27 mouse cellular contexts compared by ENCODE assay signal in genomic region chr13:14802391-14802790, GRCm38 (mm10).
A peak's percentile ranks its signal among the peaks of the same experiment; 100 is the strongest.
DNase-seq lines count a peak whose midpoint lies in the region; ATAC-seq and TF ChIP-seq lines count a peak whose summit lies in the region.
"Had no signal": no experiment of that assay in that cellular context is flagged by ENCODE, and none has a peak within 500 bp of the region (broad histone marks: within the 10 kb centered on the region; RNA-seq: fewer than 3 reads in every experiment).

No protein-coding gene starts in this region.

- no peak overlapping the region for H3K4me3 ChIP-seq in midbrain, postnatal 0 days (ENCODE audit: low read depth, low read length)
- no peak overlapping the region for H3K4me3 ChIP-seq in midbrain, embryonic 16.5 days (ENCODE audit: low read depth, low read length)
- H3K4me3 ChIP-seq: embryonic facial prominence, embryonic 10.5 days; embryonic facial prominence, embryonic 13.5 days; erythroblast, embryonic 14.5 days; forebrain, embryonic 12.5 days; heart, adult 2 months had no signal

- 0 out of 2 replicates have a peak, but pooled peaks have one; percentile 41 for ATAC-seq in midbrain, postnatal 0 days (ENCODE audit: low FRiP score)
- no peak for ATAC-seq in midbrain, embryonic 16.5 days
- ATAC-seq: forebrain, embryonic 16.5 days; hindbrain, postnatal 0 days; inflammation-experienced regulatory T-cells, adult 6 months; intestine, embryonic 16.5 days had no signal

- H3K9me3 ChIP-seq in midbrain, postnatal 0 days (ENCODE audit: low read length) = no peaks in the 10 kb centered on the region
- H3K9me3 ChIP-seq in midbrain, embryonic 16.5 days (replicated peaks; ENCODE audit: control insufficient read depth, low read length, poor library complexity, severe bottlenecking) = no peaks in the 10 kb centered on the region
- H3K9me3 ChIP-seq: embryonic facial prominence, embryonic 10.5 days; embryonic facial prominence, embryonic 13.5 days; forebrain, embryonic 12.5 days had no signal

- no peaks in the 10 kb centered on the region for H3K36me3 ChIP-seq in midbrain, postnatal 0 days (ENCODE audit: insufficient read depth, low read length)
- H3K36me3 ChIP-seq in midbrain, embryonic 16.5 days (ENCODE audit: control insufficient read depth, insufficient read depth, low read length) = no peaks in the 10 kb centered on the region
- H3K36me3 ChIP-seq: embryonic facial prominence, embryonic 10.5 days; embryonic facial prominence, embryonic 13.5 days; forebrain, embryonic 12.5 days had no signal

- H3K4me2 ChIP-seq in midbrain, postnatal 0 days (ENCODE audit: low read depth, low read length, poor library complexity, severe bottlenecking) = no peak overlapping the region
- no peak overlapping the region for H3K4me2 ChIP-seq in midbrain, embryonic 16.5 days (ENCODE audit: low read length)
- H3K4me2 ChIP-seq: embryonic facial prominence, embryonic 13.5 days; forebrain, embryonic 12.5 days; heart, embryonic 11.5 days; hindbrain, embryonic 14.5 days had no signal

- 65% methylated on average over 2 of the region's 2 CpGs for WGBS in midbrain, postnatal 0 days
- WGBS in midbrain, embryonic 16.5 days = 66% methylated on average over 2 of the region's 2 CpGs

- H3K4me1 ChIP-seq in midbrain, postnatal 0 days (ENCODE audit: insufficient read depth, low read length) = no peaks in the 10 kb centered on the region
- peaks cover 2% of the 10 kb centered on the region; the same call in 1 of the 2 replicates for H3K4me1 ChIP-seq in midbrain, embryonic 16.5 days (ENCODE audit: control insufficient read depth, insufficient read depth, low read length)
- H3K4me1 ChIP-seq: embryonic facial prominence, embryonic 10.5 days; embryonic facial prominence, embryonic 13.5 days had no signal

- DNase-seq in heart, adult 11 months = peak; percentile 78
- no peak for DNase-seq in heart, postnatal 36 days
- DNase-seq in midbrain, postnatal 0 days (ENCODE audit: low spot score) = no peak
- peak; percentile 4 for DNase-seq in skeletal muscle tissue, adult 2 months (ENCODE audit: low read depth, low spot score)
- no peak for DNase-seq in testis, postnatal 14 days (ENCODE audit: low spot score)
- DNase-seq: adrenal gland, postnatal 10 days; adrenal gland, postnatal 36 days; B cell, adult 2 months; cerebellum, adult 18-20 months; cerebellum, adult 9-10 months; cerebellum, postnatal 14 days; embryo, embryonic 11 days; gastrocnemius, postnatal 10 days; heart, postnatal 4 days; kidney, adult 18-20 months had no signal

- no peak overlapping the region for H3K9ac ChIP-seq in midbrain, postnatal 0 days (replicated peaks; ENCODE audit: low read length, poor library complexity, severe bottlenecking)
- no peak overlapping the region for H3K9ac ChIP-seq in midbrain, embryonic 16.5 days (ENCODE audit: low read depth, low read length)
- H3K9ac ChIP-seq: embryonic facial prominence, embryonic 13.5 days; forebrain, embryonic 12.5 days; hindbrain, embryonic 14.5 days had no signal

- no peaks in the 10 kb centered on the region for H3K27me3 ChIP-seq in midbrain, postnatal 0 days (ENCODE audit: insufficient read depth, low read length)
- no peaks in the 10 kb centered on the region for H3K27me3 ChIP-seq in midbrain, embryonic 16.5 days (ENCODE audit: control insufficient read depth, insufficient read depth, low read depth, low read length)
- H3K27me3 ChIP-seq: embryonic facial prominence, embryonic 13.5 days; forebrain, embryonic 12.5 days had no signal

- intact Hi-C loops in heart, postnatal 36 days (cut with DNase I) = no loop called here

- TF ChIP-seq CTCF in midbrain, postnatal 0 days (IDR thresholded peaks at IDR 0.05) = no peak

- no peak overlapping the region for H3K27ac ChIP-seq in midbrain, postnatal 0 days (ENCODE audit: low read depth, low read length)
- no peak overlapping the region for H3K27ac ChIP-seq in midbrain, embryonic 16.5 days (ENCODE audit: low read length)
- H3K27ac ChIP-seq: embryonic facial prominence, embryonic 10.5 days; embryonic facial prominence, embryonic 13.5 days; forebrain, embryonic 12.5 days; heart, adult 2 months; hindbrain, embryonic 14.5 days; hindbrain, postnatal 0 days had no signal

Comparison
In these comparisons a context has a peak if more than half of its experiments do, and no peak if none do; other contexts are left out.
1. DNase-seq: peak in heart, adult 11 months (single experiment) and skeletal muscle tissue, adult 2 months (single experiment); none in heart, postnatal 36 days (0 of 2), midbrain, postnatal 0 days (single experiment) and testis, postnatal 14 days (single experiment).